Mouse (Mus musculus): Measurements from ENCODE around the gene Mrps35. TPM values are rescaled to one million over a fixed set of nuclear protein-coding genes. Genes with fewer than 3 reads are reported as not detected.

Mrps35 gene
- polyA plus RNA-seq (2016; fragmentation: Nextera tagmentation; extraction: Ambion mirVana) = 102 and 106 TPM in 2 replicates

DNA sequence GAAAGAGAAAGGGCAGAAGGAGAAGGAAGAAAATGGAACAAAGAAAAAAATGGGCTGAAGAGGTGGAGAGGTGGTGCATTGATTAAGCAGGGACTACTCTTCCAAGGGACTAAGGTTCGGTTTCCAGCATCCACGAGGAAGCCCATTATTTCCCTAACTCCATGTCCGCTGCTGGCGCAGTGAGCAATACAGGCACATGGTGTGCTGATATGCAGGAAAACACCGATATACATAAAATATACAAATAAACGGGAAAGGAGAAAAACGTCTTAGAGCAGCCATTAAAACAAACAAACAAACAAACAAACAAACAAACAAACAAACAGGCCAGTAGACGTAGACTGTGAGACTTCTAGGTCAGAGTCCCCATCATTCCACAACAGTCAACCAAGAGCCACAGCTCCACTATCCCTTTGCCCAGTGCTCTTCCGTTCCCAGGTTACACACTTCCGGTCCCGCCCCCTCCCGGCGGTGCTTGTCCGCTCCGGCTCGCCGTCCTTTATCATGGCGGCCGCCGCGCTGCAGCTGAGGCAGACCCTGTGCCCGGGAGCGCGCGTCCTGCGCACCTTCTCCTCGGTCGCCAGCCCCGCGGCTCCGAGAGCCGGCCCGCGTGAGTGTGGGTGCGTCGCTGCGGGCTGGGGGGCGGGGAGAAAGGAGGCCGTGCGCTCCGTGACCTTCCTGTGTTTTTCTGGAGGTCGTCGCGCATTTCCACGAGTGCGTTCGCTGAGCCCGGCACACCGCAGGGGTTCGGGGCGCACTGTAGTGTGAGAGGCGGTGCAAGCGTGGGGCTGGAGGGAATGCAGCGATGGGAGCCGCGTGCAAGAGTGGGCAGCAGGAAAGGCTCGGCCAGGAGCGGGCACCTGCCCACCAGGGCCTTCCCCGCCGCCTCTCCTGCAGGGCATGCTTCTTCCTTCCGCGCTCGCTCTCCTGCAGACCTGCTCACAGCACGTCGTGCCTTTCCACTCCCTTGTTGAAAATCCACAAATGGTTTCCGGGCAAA lies at the start of gene Mrps35:
Mrps35 (plus strand) TSS at position 474 of the 1,000 bp plus-strand sequence.
- peak; percentile 98 for ATAC-seq (ENCODE audit: insufficient number of reproducible peaks, insufficient read depth, low FRiP score, low TSS enrichment, low read depth)
- H3K9me3 ChIP-seq = no peaks in the 10 kb centered on the region
- WGBS = 4% methylated on average over 64 of the region's 66 CpGs
- peak within 1 kb of the TSS; percentile 86 for H3K27ac ChIP-seq
- peaks cover 14% of the 10 kb centered on the region for H3K4me1 ChIP-seq (replicated peaks)
- peak within 1 kb of the TSS; percentile 95 for H3K9ac ChIP-seq (replicated peaks)
- H3K36me3 ChIP-seq = peaks cover 17% of the 10 kb centered on the region
- peaks cover 9% of the 10 kb centered on the region; the same call in 1 of the 2 replicates for H3K27me3 ChIP-seq
- H3K4me3 ChIP-seq (replicated peaks) = peak within 1 kb of the TSS; percentile 88
- peak within 1 kb of the TSS; percentile 67 for H3K4me2 ChIP-seq

DNA sequence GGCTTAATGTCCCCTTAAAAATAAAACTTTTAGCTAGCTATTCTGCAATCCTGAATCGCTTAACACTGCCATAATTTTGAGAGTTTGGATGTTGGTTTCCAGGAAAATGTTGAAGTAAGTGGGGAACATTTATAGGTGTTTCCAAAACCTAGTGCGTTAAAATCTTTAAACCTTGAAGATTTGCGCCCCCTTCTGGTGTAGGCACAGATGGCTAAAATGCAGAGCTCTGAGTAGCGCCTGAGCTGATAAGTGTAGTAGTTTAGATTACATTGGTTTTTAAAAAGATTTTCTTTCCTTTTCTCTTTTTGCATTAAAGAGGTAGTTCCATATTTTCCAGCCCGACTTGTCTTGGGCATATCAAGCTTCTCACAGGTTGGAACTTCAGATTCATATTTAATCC lies 48.3 kb upstream of the Mrps35 start:
- Histone ChIP-seq H3K27ac (no peak overlapping the region), H3K4me2 (no peak overlapping the region), H3K4me3 (replicated peaks) (no peak overlapping the region), H3K4me1 (replicated peaks) (no peaks in the 10 kb centered on the region), H3K9ac (replicated peaks) (no peak overlapping the region), H3K9me3 (no peaks in the 10 kb centered on the region), H3K36me3 (peaks cover 49% of the 10 kb centered on the region), H3K27me3 (no peaks in the 10 kb centered on the region)
- WGBS = 37% methylated on average over 5 of the region's 5 CpGs
- ATAC-seq (ENCODE audit: insufficient number of reproducible peaks, insufficient read depth, low FRiP score, low TSS enrichment, low read depth) = no peak

GRCm38 (mm10) chr6:146995391-146995790 lies 47.2 kb upstream of the Mrps35 start:
- Histone ChIP-seq H3K9me3 (no peaks in the 10 kb centered on the region), H3K9ac (replicated peaks) (no peak overlapping the region), H3K4me3 (replicated peaks) (no peak overlapping the region), H3K36me3 (peaks cover 51% of the 10 kb centered on the region), H3K4me2 (no peak overlapping the region), H3K27me3 (no peaks in the 10 kb centered on the region), H3K4me1 (replicated peaks) (no peaks in the 10 kb centered on the region), H3K27ac (no peak overlapping the region)
- whole genome bisulfite sequencing = 83% methylated on average over 2 of the region's 2 CpGs
- ATAC-seq (ENCODE audit: insufficient number of reproducible peaks, insufficient read depth, low FRiP score, low TSS enrichment, low read depth) = no peak

DNA sequence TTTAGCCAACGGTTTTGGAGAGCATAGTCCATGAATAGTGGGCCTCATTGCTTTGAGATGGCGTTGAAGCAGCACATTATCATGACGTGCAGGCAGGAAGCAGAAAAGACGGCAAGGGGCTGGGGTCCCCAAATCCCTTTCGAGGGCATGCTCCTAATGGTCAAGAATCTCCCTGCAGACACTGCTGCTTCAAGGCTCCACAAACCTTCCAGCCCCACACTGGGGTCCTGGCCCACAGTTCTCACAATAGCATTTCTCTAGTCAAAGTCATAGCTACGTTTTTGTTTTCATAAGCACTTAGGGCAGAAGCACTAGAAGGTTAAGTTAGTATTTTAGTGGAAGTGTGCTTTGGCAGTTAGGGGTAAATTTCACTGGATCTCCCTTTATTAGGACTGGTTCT lies 46.7 kb upstream of the Mrps35 start:
- H3K27ac ChIP-seq = no peak overlapping the region
- WGBS = 87% methylated on average over 6 of the region's 6 CpGs
- no peak overlapping the region for H3K4me2 ChIP-seq
- H3K4me1 ChIP-seq (replicated peaks) = no peaks in the 10 kb centered on the region
- H3K4me3 ChIP-seq (replicated peaks) = no peak overlapping the region
- H3K27me3 ChIP-seq = no peaks in the 10 kb centered on the region
- H3K9me3 ChIP-seq = no peaks in the 10 kb centered on the region
- H3K36me3 ChIP-seq = peaks cover 50% of the 10 kb centered on the region
- H3K9ac ChIP-seq (replicated peaks) = no peak overlapping the region
- ATAC-seq (ENCODE audit: insufficient number of reproducible peaks, insufficient read depth, low FRiP score, low TSS enrichment, low read depth) = no peak

DNA sequence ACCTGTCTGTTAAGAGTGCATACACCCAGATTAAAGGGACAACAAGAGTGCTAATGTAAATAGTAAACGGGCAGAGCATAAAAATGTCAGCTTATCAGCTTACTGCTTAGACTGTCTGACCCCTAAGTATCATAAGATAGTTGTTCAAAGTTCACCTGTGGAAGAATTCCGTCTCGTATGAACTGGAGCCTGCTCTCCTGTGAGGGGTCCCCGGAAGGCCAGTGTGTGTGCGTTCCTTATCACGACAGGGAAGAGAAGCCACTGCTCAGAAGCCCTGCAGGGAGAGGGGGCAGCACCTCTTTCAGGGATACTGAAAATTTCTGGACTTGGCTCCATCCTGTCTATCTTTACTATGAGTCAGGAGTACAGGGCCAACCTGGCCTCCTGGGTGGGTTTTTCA lies 45.6 kb upstream of the Mrps35 start:
- H3K4me2 ChIP-seq = no peak overlapping the region
- no peaks in the 10 kb centered on the region for H3K4me1 ChIP-seq (replicated peaks)
- 86% methylated on average over 6 of the region's 6 CpGs for WGBS
- H3K9me3 ChIP-seq = no peaks in the 10 kb centered on the region
- H3K9ac ChIP-seq (replicated peaks) = no peak overlapping the region
- H3K27me3 ChIP-seq = no peaks in the 10 kb centered on the region
- peaks cover 62% of the 10 kb centered on the region for H3K36me3 ChIP-seq
- no peak for ATAC-seq (ENCODE audit: insufficient number of reproducible peaks, insufficient read depth, low FRiP score, low TSS enrichment, low read depth)
- no peak overlapping the region for H3K4me3 ChIP-seq (replicated peaks)
- H3K27ac ChIP-seq = no peak overlapping the region

- peaks cover 69% of the 10 kb centered on the region for H3K36me3 ChIP-seq
- H3K9me3 ChIP-seq = no peaks in the 10 kb centered on the region
- 92% methylated on average over 4 of the region's 4 CpGs for WGBS
- H3K4me2 ChIP-seq = no peak overlapping the region
- H3K9ac ChIP-seq (replicated peaks) = no peak overlapping the region
- H3K27me3 ChIP-seq = no peaks in the 10 kb centered on the region
- H3K27ac ChIP-seq = no peak overlapping the region
- H3K4me3 ChIP-seq (replicated peaks) = no peak overlapping the region
- H3K4me1 ChIP-seq (replicated peaks) = no peaks in the 10 kb centered on the region
- no peak for ATAC-seq (ENCODE audit: insufficient number of reproducible peaks, insufficient read depth, low FRiP score, low TSS enrichment, low read depth)
Observed at GRCm38 (mm10) chr6:146998710-146999109, 43.9 kb upstream of the Mrps35 start.

GRCm38 (mm10) chr6:146999302-146999701 lies 43.3 kb upstream of the Mrps35 start:
- no peaks in the 10 kb centered on the region for H3K27me3 ChIP-seq
- H3K27ac ChIP-seq = no peak overlapping the region
- no peak for ATAC-seq (ENCODE audit: insufficient number of reproducible peaks, insufficient read depth, low FRiP score, low TSS enrichment, low read depth)
- 89% methylated on average over 9 of the region's 9 CpGs for WGBS
- H3K4me2 ChIP-seq = no peak overlapping the region
- H3K36me3 ChIP-seq = peaks cover 75% of the 10 kb centered on the region
- H3K9me3 ChIP-seq = no peaks in the 10 kb centered on the region
- H3K4me3 ChIP-seq (replicated peaks) = no peak overlapping the region
- no peak overlapping the region for H3K9ac ChIP-seq (replicated peaks)
- no peaks in the 10 kb centered on the region for H3K4me1 ChIP-seq (replicated peaks)

DNA sequence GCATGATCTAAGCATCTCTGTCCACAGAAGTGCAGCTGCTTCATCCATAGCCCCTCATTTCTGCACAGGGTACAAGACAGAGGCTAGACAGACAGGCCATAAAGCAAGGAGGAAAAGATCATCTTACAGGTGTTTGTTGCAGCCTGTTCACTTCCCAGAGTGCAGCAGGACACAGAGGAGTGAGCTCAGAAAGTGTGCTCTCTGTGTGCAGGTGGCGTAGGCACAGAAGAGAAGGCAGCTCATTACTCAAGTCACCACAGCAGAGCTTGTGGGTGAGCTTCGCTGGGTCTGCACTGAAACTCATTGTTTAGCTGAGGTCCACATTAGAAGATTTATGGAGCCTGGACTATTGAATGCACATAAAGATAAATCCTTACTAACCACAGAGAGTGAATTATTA lies 42.8 kb upstream of the Mrps35 start:
- peak overlapping the region; percentile 17; the same call in 1 of the 2 replicates for H3K27ac ChIP-seq
- no peaks in the 10 kb centered on the region for H3K27me3 ChIP-seq
- no peak overlapping the region; the same call in 1 of the 2 replicates for H3K9ac ChIP-seq (replicated peaks)
- no peak overlapping the region for H3K4me3 ChIP-seq (replicated peaks)
- WGBS = 62% methylated on average over 2 of the region's 2 CpGs
- H3K4me1 ChIP-seq (replicated peaks) = no peaks in the 10 kb centered on the region
- H3K9me3 ChIP-seq = no peaks in the 10 kb centered on the region
- no peak for ATAC-seq (ENCODE audit: insufficient number of reproducible peaks, insufficient read depth, low FRiP score, low TSS enrichment, low read depth)
- H3K36me3 ChIP-seq = peaks cover 78% of the 10 kb centered on the region
- no peak overlapping the region for H3K4me2 ChIP-seq

DNA sequence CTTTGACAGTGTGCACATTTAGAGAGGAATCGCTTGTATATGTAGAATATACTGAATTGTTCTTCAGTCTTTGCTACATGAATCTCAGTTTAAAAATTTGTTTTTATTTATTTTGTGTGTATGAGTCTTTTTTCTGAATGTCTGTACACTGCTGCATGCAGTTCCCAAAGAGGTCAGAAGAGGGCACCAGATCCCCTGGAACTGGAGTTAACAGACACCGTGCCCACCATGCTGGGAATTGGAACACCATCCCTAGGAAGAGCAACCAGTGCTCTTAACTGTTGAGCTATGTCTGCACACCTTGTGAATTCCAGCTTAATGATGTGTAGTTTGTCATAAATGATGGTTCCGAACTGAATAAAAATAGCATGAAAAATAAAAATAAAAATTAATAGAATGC lies 34.4 kb upstream of the Mrps35 start:
- 68% methylated on average over 3 of the region's 3 CpGs for WGBS
- ATAC-seq (ENCODE audit: insufficient number of reproducible peaks, insufficient read depth, low FRiP score, low TSS enrichment, low read depth) = no peak
- Histone ChIP-seq H3K4me1 (replicated peaks) (0 out of 2 replicates have a peak, but pooled peaks cover 5% of the 10 kb centered on the region), H3K9me3 (no peaks in the 10 kb centered on the region), H3K9ac (replicated peaks) (no peak overlapping the region), H3K27ac (no peak overlapping the region), H3K36me3 (peaks cover 56% of the 10 kb centered on the region), H3K4me3 (replicated peaks) (no peak overlapping the region), H3K27me3 (no peaks in the 10 kb centered on the region), H3K4me2 (no peak overlapping the region)

DNA sequence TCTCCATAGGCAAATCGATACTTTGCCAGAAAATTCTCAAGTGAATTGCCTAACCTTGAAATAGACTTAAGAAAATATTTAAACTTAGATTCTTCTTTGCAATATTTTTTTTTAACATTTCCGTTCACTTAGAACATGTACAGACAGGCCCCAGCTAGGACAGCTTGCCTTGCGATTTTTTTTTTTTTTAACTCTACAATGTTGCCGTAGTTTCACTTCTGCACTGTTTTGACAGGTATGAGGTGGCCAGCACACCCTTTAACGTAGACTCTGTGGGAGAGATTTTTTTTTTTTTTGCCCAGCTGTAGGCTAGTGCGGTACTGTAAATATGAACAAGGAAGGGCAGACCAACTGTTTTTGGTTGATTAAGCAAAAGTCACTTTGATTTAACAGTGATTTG lies 32.2 kb upstream of the Mrps35 start:
- H3K4me2 ChIP-seq = no peak overlapping the region
- H3K9ac ChIP-seq (replicated peaks) = no peak overlapping the region
- H3K4me1 ChIP-seq (replicated peaks) = 0 out of 2 replicates have a peak, but pooled peaks cover 5% of the 10 kb centered on the region
- H3K27ac ChIP-seq = no peak overlapping the region
- no peak overlapping the region for H3K4me3 ChIP-seq (replicated peaks)
- WGBS = 83% methylated on average over 6 of the region's 6 CpGs
- H3K9me3 ChIP-seq = no peaks in the 10 kb centered on the region
- no peak for ATAC-seq (ENCODE audit: insufficient number of reproducible peaks, insufficient read depth, low FRiP score, low TSS enrichment, low read depth)
- peaks cover 56% of the 10 kb centered on the region for H3K36me3 ChIP-seq
- H3K27me3 ChIP-seq = no peaks in the 10 kb centered on the region

- H3K4me3 ChIP-seq (replicated peaks) = no peak overlapping the region
- no peaks in the 10 kb centered on the region for H3K27me3 ChIP-seq
- no peak overlapping the region for H3K4me2 ChIP-seq
- no peak for ATAC-seq (ENCODE audit: insufficient number of reproducible peaks, insufficient read depth, low FRiP score, low TSS enrichment, low read depth)
- no peaks in the 10 kb centered on the region for H3K9me3 ChIP-seq
- peaks cover 55% of the 10 kb centered on the region for H3K36me3 ChIP-seq
- H3K9ac ChIP-seq (replicated peaks) = no peak overlapping the region
- peak overlapping the region; percentile 25; the same call in 1 of the 2 replicates for H3K27ac ChIP-seq
- H3K4me1 ChIP-seq (replicated peaks) = 0 out of 2 replicates have a peak, but pooled peaks cover 5% of the 10 kb centered on the region
- 81% methylated on average over 15 of the region's 15 CpGs for WGBS
Observed at GRCm38 (mm10) chr6:147010811-147011520, 31.6 kb upstream of the Mrps35 start.

All from limb, embryonic 12.5 days (tissue).